Mouse (Mus musculus) embryonic facial prominence, embryonic 11.5 days (tissue): ENCODE measurements around the gene 9130213A22Rik. TPM values are rescaled to one million over a fixed set of nuclear protein-coding genes. Genes with fewer than 3 reads are reported as not detected.

ENCODE experiments used
- ATAC-seq: fragments of 200-750 bp; cut with Nextera tagmentation; replicated peaks from 2 replicates; pipeline ENCODE4 v1.8.0; 2017; ENCODE audit warnings: low read depth; ENCODE audit not compliant: insufficient number of reproducible peaks, low FRiP score, low TSS enrichment
- DNase-seq: peaks from one replicate; pipeline ENCODE4 v3.0.0-alpha.2; 2015; ENCODE audit warnings: low spot score
- H3K27ac ChIP-seq: fragments of 300-500 bp; sonication (generic); replicated peaks from 2 replicates; pipeline ENCODE4 v1.5.1; 2014; ENCODE audit warnings: mild to moderate bottlenecking, low read depth, low read length, control low read depth
- H3K27me3 ChIP-seq: fragments of 300-500 bp; sonication (generic); 2 replicates; pipeline ENCODE4 v1.6.1; 2014; ENCODE audit warnings: mild to moderate bottlenecking, low read length, moderate library complexity, mixed read lengths; ENCODE audit not compliant: control insufficient read depth, insufficient read depth
- H3K36me3 ChIP-seq: fragments of 300-500 bp; sonication (generic); replicated peaks from 2 replicates; pipeline ENCODE4 v1.6.1; 2014; ENCODE audit warnings: low read depth, mild to moderate bottlenecking, low read length, moderate library complexity, mixed read lengths; ENCODE audit not compliant: control insufficient read depth, insufficient read depth
- H3K4me1 ChIP-seq: fragments of 300-500 bp; sonication (generic); 2 replicates; pipeline ENCODE4 v1.6.1; 2014; ENCODE audit warnings: low read length, mixed read lengths; ENCODE audit not compliant: control insufficient read depth, insufficient read depth
- H3K4me2 ChIP-seq: fragments of 300-500 bp; sonication (generic); 2 replicates; pipeline ENCODE4 v1.6.1; 2014; ENCODE audit warnings: low read depth, mild to moderate bottlenecking, control low read depth, low read length, moderate library complexity
- H3K4me3 ChIP-seq: fragments of 300-500 bp; sonication (generic); 2 replicates; pipeline ENCODE4 v1.5.1; 2014; ENCODE audit warnings: low read depth, low read length, control low read depth
- H3K9ac ChIP-seq: fragments of 300-500 bp; sonication (generic); replicated peaks from 2 replicates; pipeline ENCODE4 v1.6.1; 2014; ENCODE audit warnings: mild to moderate bottlenecking, control low read depth, low read length
- H3K9me3 ChIP-seq: fragments of 300-500 bp; sonication (generic); replicated peaks from 2 replicates; pipeline ENCODE4 v1.6.1; 2016; ENCODE audit warnings: mild to moderate bottlenecking, low read length, inconsistent platforms, mixed read lengths; ENCODE audit not compliant: control insufficient read depth
- WGBS: fragments of 180-500 bp; shearing (Covaris S2); extraction: QIAGEN DNeasy Blood & Tissue Kit; methylation state at CpG from one replicate; pipeline ENCODE4 v1.1.7; 2014; 5-methylcytosine and 5-hydroxymethylcytosine counted together
- polyA plus RNA-seq: library from polyadenylated mRNA; unstranded; fragments of >200 nt; fragmentation: Nextera tagmentation; extraction: Ambion mirVana; gene quantifications from 2 replicates; pipeline ENCODE4 v1.2.1, GENCODE M21; 2014

9130213A22Rik gene
- polyA plus RNA-seq, 1 experiment from 2014 or later: not detected

DNA sequence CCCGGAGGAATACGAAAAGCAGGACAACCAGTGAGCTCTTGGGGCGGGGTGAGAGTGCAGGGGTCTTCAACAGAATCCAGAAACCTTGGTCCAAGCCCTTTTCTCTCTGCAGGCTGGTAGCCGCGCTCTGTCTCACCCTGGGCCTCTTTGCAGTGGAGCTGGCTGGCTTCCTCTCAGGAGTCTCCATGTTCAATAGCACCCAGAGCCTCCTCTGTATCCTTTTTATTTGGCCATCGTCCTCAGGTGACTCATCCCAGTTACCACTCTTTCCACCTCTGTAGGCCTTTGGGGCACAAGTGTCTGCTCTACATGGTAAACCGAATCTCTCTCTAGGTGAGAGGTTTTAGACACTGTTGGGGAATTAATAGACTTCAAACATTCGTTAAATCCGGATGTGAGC, 51.1 kb downstream of the 9130213A22Rik start:
- peak overlapping the region; percentile 72 for H3K4me2 ChIP-seq
- DNase-seq (no peak), ATAC-seq (no peak)
- no peaks in the 10 kb centered on the region for H3K9me3 ChIP-seq
- WGBS: 23% methylated on average over 9 of the region's 9 CpGs
- H3K4me3 ChIP-seq: peak overlapping the region; percentile 52
- H3K27me3 ChIP-seq: no peaks in the 10 kb centered on the region
- H3K9ac ChIP-seq: peak overlapping the region; percentile 70
- H3K4me1 ChIP-seq: no peaks in the 10 kb centered on the region
- no peaks in the 10 kb centered on the region for H3K36me3 ChIP-seq
- peak overlapping the region; percentile 36; the same call in 1 of the 2 replicates for H3K27ac ChIP-seq

DNA sequence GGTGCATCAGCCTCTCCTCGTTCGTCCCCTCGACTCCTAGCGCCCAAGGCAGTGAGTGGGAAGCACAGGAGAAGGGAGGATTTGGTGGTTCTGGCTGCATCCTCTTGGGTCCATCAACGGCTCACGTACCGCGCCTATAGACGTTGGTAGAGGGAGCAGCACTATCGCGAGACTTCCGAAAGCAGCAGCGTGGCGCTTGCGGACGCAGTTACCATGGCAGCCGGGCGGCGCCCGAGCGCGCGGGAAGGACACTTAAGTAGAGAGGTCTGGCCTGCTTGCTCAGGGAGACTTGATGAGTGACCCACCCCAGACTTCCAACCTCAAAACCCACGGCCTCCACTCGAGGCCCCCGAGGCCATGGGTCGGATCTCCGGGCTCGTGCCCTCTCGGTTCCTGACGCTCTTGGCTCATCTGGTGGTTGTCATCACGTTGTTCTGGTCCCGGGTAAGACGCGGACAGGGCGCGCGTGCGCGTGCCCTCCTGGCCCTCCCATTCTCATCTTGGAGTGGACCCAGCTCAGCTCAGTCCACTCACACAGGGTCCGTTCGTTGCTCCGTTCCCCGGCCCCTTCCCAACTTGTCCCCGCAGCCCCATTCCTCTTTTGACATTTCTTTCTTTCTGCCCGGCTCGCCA, 51.7 kb downstream of the 9130213A22Rik start, which contains the start of gene Tmem107:
Tmem107 (plus strand) TSS at position 217 of the 633 bp plus-strand sequence.
- under 1% methylated on average over 46 of the region's 47 CpGs for whole genome bisulfite sequencing
- DNase-seq (peak; percentile 97), ATAC-seq (peak; percentile 78)
- Histone ChIP-seq H3K4me1 (no peaks in the 10 kb centered on the region), H3K27me3 (no peaks in the 10 kb centered on the region), H3K9me3 (no peaks in the 10 kb centered on the region), H3K27ac (peak within 1 kb of the TSS; percentile 63), H3K9ac (peak within 1 kb of the TSS; percentile 70), H3K4me3 (peak within 1 kb of the TSS; percentile 52), H3K36me3 (no peaks in the 10 kb centered on the region), H3K4me2 (peak within 1 kb of the TSS; percentile 72)

DNA sequence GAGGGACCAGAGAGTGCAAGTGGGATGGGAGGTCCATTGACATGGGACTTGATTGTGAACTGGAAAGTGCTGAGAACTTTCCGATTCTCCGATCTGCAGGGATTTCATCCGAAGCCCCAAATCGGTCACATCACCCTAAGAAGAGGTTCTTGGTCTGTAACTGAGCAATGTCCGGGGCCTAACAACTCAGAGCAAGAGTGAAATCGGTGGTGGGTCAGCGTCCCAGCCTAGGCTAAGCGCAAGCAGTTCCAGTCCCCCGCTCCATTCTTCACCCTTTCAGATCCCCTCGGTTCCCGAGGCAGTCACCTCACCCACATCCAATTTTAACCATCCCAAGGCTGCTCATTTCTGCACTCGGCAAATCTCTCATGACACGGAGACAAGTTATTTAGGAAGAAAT, 52.3 kb downstream of the 9130213A22Rik start:
- Histone ChIP-seq H3K4me1 (no peaks in the 10 kb centered on the region), H3K4me2 (peak overlapping the region; percentile 72), H3K9me3 (no peaks in the 10 kb centered on the region), H3K9ac (peak overlapping the region; percentile 70), H3K27me3 (no peaks in the 10 kb centered on the region), H3K36me3 (no peaks in the 10 kb centered on the region), H3K27ac (peak overlapping the region; percentile 63), H3K4me3 (peak overlapping the region; percentile 52)
- ATAC-seq: no peak
- peak; percentile 38 for DNase-seq
- 0% methylated on average over 13 of the region's 13 CpGs for WGBS

Other genes with a start within 250 kb of the 9130213A22Rik start
- gene Rnf222, start 234.0 kb downstream of the 9130213A22Rik start, polyA plus RNA-seq: 0.11 TPM in 1 of 2 replicates, not detected in the other
- gene Rpl26, start 221.0 kb downstream of the 9130213A22Rik start, polyA plus RNA-seq: 978 and 1,011 TPM in 2 replicates
- gene Odf4, start 195.5 kb downstream of the 9130213A22Rik start, polyA plus RNA-seq: not detected in 2 replicates
- gene Arhgef15, start 165.1 kb downstream of the 9130213A22Rik start, polyA plus RNA-seq: 4.4 and 4.5 TPM in 2 replicates
- 2.0 and 2.4 TPM in 2 replicates for gene Slc25a35, start 154.5 kb downstream of the 9130213A22Rik start, polyA plus RNA-seq
- 69.2 and 71.2 TPM in 2 replicates for gene Rangrf, start 147.4 kb downstream of the 9130213A22Rik start, polyA plus RNA-seq
- 34.4 and 34.8 TPM in 2 replicates for gene Pfas, start 114.1 kb downstream of the 9130213A22Rik start, polyA plus RNA-seq
- 63.2 and 68.3 TPM in 2 replicates for gene Ctc1, start 106.7 kb downstream of the 9130213A22Rik start, polyA plus RNA-seq
- gene Aurkb, start 76.9 kb downstream of the 9130213A22Rik start, polyA plus RNA-seq: 162 and 175 TPM in 2 replicates
- gene Borcs6, start 62.9 kb downstream of the 9130213A22Rik start, polyA plus RNA-seq: 6.4 and 7.7 TPM in 2 replicates
- 40.4 and 43.1 TPM in 2 replicates for gene Tmem107, start 51.8 kb downstream of the 9130213A22Rik start, polyA plus RNA-seq
- gene Vamp2, start 34.1 kb downstream of the 9130213A22Rik start, polyA plus RNA-seq: 48.8 and 61.9 TPM in 2 replicates
- 5.5 and 6.5 TPM in 2 replicates for gene Per1, start 27.4 kb downstream of the 9130213A22Rik start, polyA plus RNA-seq
- 0.11 TPM in 1 of 2 replicates, not detected in the other for gene Hes7, start 2.2 kb downstream of the 9130213A22Rik start, polyA plus RNA-seq
- 0.25 and 0.88 TPM in 2 replicates for gene Aloxe3, start 3.3 kb upstream of the 9130213A22Rik start, polyA plus RNA-seq
- gene Alox12b, start 34.4 kb upstream of the 9130213A22Rik start, polyA plus RNA-seq: 0.20 and 0.27 TPM in 2 replicates
- gene Alox8, start 75.3 kb upstream of the 9130213A22Rik start, polyA plus RNA-seq: not detected in 2 replicates
- gene Gucy2e, start 114.4 kb upstream of the 9130213A22Rik start, polyA plus RNA-seq: 0.06 TPM in 1 of 2 replicates, not detected in the other
- 16.9 and 19.3 TPM in 2 replicates for gene Cntrob, start 201.2 kb upstream of the 9130213A22Rik start, polyA plus RNA-seq
- gene Trappc1, start 201.4 kb upstream of the 9130213A22Rik start, polyA plus RNA-seq: 184 and 204 TPM in 2 replicates
- gene Kcnab3, start 203.7 kb upstream of the 9130213A22Rik start, polyA plus RNA-seq: 0.85 and 2.2 TPM in 2 replicates
- 23.7 and 25.2 TPM in 2 replicates for gene Rnf227, start 217.9 kb upstream of the 9130213A22Rik start, polyA plus RNA-seq
- gene Chd3, start 246.8 kb upstream of the 9130213A22Rik start, polyA plus RNA-seq: 48.0 and 52.1 TPM in 2 replicates